Mouse (Mus musculus): ENCODE results near the gene Ercc2.

GRCm38 (mm10) chr7:19409753-19410152 is 27.9 kb downstream of the Ercc2 start:
- TF ChIP-seq CTCF (IDR thresholded peaks at IDR 0.05; ENCODE audit: extremely low read depth, insufficient read depth, low read length) (no peak), POLR2A (IDR thresholded peaks at IDR 0.05; ENCODE audit: extremely low read depth, insufficient read depth, low read length) (no peak)

All from cortical plate, adult 2 months (tissue).